Mouse (Mus musculus): ENCODE data around the gene Mboat2.

The Mboat2 gene

DNA sequence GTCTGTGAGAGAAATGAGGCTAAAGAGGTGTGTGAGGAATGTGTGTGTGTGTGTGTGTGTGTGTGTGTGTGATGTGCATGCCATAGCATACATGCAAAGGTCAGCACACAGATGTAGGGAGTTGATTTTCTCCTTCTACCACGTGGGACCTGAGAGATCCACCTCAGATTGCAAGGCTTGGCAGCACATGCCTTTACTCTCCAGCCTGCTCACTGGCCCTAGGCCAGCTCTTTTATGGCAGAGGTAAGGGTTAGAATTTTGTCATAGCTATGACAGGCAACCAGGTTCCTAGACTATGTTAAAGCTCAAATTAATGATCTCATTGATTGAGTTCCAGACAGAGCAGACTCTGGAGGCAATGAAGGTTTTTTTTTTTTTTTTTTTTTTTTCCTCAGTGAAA is 33.1 kb downstream of the Mboat2 start:
- DNase-seq = no peak

- DNase-seq = no peak
Observed at GRCm38 (mm10) chr12:24866645-24867044, 36.0 kb downstream of the Mboat2 start.

GRCm38 (mm10) chr12:24868694-24869093 is 38.0 kb downstream of the Mboat2 start:
- DNase-seq = no peak

- no peak for DNase-seq
Observed at GRCm38 (mm10) chr12:24869231-24869630, 38.6 kb downstream of the Mboat2 start.

GRCm38 (mm10) chr12:24870901-24871300 is 40.2 kb downstream of the Mboat2 start:
- DNase-seq = no peak

DNA sequence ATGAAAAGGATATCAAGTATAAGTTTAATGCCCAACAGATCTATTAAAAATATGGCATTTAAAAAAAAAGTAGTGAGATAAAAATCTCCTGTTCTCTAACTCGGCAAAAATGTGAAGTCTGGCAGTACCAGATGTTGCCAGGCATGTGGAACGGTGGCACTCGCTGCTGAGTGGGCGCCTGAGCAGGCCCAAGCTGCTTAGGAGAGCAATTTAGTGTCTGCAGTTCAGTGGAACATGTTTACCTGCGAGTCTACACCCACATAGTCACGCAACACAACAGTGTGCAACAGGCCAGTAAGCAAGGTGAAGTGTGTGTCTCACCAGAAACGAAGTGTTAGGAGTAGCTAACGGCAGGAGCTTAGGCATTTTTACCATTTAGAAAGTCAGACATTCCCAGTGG is 41.6 kb downstream of the Mboat2 start:
- no peak for DNase-seq

GRCm38 (mm10) chr12:24872689-24873088 is 42.0 kb downstream of the Mboat2 start:
- no peak for DNase-seq

DNA sequence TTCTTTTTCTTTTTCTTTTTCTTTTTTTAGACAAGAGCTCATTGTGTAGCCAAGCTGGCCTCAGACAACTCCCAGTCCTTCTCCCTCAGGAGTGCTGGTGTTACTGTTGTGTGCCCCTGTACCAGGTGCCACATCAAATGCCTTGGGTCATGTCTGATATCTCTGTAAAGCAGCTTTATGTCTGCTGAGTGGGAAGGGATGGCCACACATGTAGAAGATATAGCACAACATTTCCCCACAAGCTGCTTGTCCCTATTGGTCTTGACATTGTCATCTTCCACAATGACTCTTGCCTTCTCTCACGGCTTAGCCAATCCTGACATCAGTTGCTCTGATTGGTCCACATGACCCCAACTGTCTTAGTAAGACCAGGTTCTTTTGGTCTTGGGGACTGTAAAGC is 45.2 kb downstream of the Mboat2 start:
- DNase-seq = no peak

DNA sequence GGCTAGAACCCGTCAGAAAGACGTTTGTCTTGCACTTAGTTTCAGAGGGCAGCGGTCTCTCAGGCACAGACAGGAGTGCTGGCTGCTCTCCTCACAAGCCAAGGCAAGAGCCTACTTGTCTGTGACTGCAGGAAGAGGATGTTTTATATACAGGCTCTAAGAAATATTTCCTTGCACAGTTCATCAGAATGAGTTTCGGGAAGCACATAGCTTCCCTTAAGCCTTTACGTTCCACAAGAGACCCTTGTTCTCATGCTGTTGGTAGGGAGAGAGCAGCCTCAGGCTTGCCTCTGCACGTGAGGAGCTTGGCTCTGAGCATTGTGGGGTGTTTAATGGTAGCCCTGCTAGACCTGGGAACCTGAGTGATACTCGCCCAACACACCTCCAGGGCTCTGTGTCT is 46.6 kb downstream of the Mboat2 start:
- DNase-seq = no peak

- DNase-seq = no peak
Observed at GRCm38 (mm10) chr12:24878090-24878489, 47.4 kb downstream of the Mboat2 start.

- DNase-seq = no peak
Observed at GRCm38 (mm10) chr12:24878735-24879362, 48.2 kb downstream of the Mboat2 start.

GRCm38 (mm10) chr12:24879613-24880029 is 48.9 kb downstream of the Mboat2 start:
- DNase-seq = no peak

- DNase-seq = no peak
Observed at GRCm38 (mm10) chr12:24883279-24883678, 52.6 kb downstream of the Mboat2 start.

- no peak for DNase-seq
Observed at GRCm38 (mm10) chr12:24886800-24887199, 56.1 kb downstream of the Mboat2 start.

GRCm38 (mm10) chr12:24889371-24890051 is 58.8 kb downstream of the Mboat2 start:
- DNase-seq = no peak

GRCm38 (mm10) chr12:24890158-24890557 is 59.5 kb downstream of the Mboat2 start:
- DNase-seq = no peak

DNA sequence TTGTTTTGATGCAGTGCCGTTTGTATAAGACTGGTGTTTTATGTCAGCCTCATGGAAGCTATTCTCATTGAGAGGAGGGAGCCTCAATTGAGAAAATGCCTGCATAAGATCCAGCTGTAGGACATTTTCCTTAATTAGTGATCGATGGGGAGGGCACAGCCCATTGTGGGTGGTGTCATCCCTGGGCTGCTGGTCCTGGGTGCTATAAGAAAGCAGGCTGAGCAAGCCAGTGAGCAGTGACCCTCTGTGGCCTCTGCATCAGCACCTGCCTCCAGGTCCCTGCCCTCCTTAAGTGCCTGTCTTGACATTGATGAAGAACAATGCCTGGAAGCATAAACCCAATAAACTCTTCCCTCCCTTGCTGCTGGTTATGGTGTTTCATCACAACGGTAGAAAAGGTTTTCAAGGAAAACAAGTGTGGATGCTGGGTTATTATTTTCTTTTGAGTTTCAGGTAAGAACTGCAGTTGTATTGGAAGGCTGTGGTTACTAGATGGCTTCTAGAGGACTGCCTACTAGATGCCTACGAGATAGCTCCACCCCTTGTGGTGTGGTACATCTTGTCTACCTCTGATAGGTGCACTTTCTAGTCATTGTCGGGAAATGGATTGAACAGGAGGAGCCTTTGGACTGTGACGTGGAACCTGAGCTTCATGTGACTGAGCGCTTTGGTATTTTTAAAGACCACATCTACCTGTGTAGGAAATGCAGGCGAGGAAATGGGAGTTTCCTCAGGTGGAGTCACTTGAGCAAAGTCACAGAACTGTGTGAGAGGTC is 60.2 kb downstream of the Mboat2 start:
- no peak for DNase-seq

DNA sequence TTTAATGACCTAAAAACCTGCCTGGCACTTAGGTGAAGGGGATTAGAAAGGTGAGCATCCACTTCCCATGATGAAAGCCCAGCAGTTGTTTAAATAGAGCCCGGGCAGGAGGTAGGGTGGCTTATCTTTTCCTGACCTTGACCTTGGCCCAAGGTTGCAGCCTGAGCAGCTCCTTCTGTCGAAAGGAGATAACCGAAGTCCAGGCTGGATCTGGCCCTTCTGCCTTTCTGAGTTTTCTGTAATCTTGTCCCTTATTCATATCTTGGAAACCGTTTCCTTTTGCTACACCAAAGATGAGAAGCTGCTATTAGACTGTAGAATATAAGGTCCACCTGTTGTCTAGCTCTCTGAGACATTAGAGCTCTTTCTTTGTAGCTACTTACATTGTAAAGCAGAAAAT is 61.9 kb downstream of the Mboat2 start:
- DNase-seq = no peak

DNA sequence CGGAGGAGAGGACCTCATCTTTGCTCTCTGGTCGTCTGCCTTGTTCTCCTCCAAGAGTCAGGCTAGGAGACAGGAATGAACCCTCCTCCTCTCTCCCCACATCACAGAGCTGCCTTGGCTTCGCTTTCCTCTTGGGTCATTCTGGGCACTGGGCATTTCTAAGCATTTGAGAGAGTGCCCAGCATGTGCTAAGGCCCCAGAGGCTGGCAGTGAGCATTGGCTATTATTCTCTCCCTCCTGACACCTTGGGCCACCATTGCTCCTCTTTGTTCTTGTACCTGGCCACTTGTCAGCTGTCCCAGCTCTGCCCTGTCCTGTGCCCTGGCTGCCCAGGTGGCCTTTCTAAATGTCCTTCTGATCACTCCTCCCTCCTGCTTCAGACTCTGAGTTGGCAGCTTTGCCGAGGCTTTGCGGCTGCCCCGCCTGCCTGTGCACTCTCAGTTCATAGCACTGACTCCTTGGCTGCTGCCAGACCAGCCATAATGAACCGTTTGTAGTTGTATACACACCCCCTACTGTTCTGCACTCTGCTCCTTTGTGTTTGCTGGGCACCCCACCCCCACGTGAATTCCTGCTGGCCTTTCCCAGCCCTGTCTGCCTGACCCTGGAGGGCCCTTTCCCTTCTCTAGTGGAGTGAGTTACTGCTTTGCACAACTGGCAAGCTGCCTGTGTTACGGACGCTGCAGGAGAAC is 63.2 kb downstream of the Mboat2 start:
- DNase-seq = peak; percentile 28 to 38

DNA sequence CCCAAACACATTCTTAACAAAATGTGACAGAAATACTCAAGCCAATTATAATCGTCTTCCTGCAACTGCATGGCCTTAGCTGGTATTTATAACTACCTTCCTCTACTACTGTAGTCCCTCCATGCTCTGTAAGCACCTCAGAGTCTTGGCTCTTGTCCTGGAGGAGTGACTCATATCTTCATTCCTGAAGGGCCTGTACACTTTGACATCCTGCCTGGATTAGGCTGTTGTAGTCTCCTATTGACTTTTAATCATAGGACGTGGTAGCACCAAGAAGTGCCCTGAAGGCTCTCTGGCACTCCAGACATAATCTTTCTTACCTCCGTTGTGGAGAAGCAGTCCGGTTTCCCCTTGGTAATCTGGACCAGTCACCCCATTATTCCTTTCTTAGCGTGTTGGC is 64.7 kb downstream of the Mboat2 start:
- DNase-seq = no peak

- DNase-seq = no peak
Observed at GRCm38 (mm10) chr12:24897354-24897753, 66.7 kb downstream of the Mboat2 start.

GRCm38 (mm10) chr12:24898226-24898625 is 67.5 kb downstream of the Mboat2 start:
- no peak for DNase-seq

- DNase-seq = no peak
Observed at GRCm38 (mm10) chr12:24899636-24900035, 69.0 kb downstream of the Mboat2 start.
